Mouse (Mus musculus) layer of hippocampus, adult 2 months (tissue): ENCODE measurements at regions not wholly inside any gene's neighbourhood (a gene's known extent, or its start where the extent isn't known, plus 50 kb on each side); places are given as distances from the start of the nearest gene placed in this dataset.

ENCODE experiments used
- DNase-seq, 2 experiments: peaks; one replicate each; pipeline ENCODE4 v3.0.0; 2022; ENCODE audit warnings: low spot score in 2 of 2
- H3K27ac ChIP-seq: fragments of 200-600 bp; 2 replicates; pipeline ENCODE4 v1.8.1; 2022
- H3K4me3 ChIP-seq: fragments of 200-600 bp; 2 replicates; pipeline ENCODE4 v1.8.1; 2022; ENCODE audit warnings: mild to moderate bottlenecking
- CTCF ChIP-seq: fragments of 200-600 bp; conservative IDR thresholded peaks from 2 replicates; pipeline ENCODE4 v1.8.1; 2022; ENCODE audit warnings: antibody characterized with exemption, mild to moderate bottlenecking, moderate library complexity

DNA sequence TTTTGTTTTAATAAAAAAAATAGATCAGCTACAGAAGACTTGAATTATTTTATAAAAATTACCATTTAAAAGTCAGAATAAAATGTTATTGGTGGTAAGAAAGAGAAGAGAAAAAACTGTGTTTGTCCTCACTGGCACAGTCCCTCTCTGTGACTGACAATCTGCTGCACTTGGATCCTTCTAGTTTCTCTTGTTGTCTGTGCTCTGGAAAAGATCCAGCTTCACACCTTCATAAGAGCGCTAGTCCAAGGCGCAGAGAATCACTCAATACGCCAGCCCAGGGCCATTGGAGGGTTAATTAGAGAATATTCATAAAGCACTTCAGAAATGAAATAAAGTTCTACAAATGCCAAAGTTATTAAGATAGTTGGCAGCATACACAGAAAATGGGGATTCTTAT lies 153.8 kb downstream of the Lmbrd1 start:
- Histone ChIP-seq H3K27ac (no peak overlapping the region), H3K4me3 (no peak overlapping the region)
- no peak for TF ChIP-seq CTCF
- DNase-seq, result no peak

DNA sequence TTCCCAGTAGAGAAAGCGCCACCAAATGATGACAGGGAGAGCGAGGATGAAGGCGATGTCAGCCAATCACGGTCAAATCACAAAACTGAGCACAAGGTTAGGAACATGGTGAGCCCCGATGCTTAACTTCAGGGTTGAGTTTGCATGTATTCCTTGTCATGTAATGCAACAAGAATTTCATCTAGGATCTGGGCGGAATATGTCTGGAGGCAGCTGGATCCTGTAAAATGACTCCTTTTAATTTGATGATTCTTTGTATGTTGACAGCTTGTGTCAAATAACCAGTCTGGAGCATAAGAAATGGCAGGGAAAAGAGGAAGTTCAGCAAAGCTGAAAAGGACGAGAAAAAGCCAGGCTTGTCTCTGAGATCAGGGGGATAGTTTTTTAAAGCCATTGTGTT lies 188.4 kb downstream of the Lmbrd1 start:
- no peak for DNase-seq
- no peak for TF ChIP-seq CTCF
- Histone ChIP-seq H3K27ac (no peak overlapping the region), H3K4me3 (no peak overlapping the region)

DNA sequence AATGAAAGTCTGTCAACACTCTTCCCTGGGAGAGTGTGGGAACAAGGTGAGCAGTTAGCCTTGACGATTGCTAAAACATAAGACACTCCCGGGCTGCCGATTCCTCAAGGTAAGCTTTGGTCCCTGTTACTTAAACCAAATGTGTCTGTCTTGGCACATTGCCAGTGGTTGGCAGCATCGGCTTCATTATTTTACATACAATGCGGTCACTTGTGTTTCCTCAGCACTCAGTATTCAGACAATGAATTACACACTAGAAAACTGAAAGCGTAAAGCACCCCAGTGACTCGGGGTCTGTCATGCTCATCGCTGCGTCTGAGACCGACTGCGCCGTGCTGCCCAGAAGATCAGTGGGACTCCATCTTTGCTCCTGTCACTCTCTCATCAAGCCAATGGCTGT lies 191.3 kb downstream of the Lmbrd1 start:
- TF ChIP-seq CTCF, result no peak
- Histone ChIP-seq H3K27ac (peak overlapping the region; percentile 67), H3K4me3 (peak overlapping the region; percentile 54)
- peak; percentile 7 to 13 for DNase-seq

DNA sequence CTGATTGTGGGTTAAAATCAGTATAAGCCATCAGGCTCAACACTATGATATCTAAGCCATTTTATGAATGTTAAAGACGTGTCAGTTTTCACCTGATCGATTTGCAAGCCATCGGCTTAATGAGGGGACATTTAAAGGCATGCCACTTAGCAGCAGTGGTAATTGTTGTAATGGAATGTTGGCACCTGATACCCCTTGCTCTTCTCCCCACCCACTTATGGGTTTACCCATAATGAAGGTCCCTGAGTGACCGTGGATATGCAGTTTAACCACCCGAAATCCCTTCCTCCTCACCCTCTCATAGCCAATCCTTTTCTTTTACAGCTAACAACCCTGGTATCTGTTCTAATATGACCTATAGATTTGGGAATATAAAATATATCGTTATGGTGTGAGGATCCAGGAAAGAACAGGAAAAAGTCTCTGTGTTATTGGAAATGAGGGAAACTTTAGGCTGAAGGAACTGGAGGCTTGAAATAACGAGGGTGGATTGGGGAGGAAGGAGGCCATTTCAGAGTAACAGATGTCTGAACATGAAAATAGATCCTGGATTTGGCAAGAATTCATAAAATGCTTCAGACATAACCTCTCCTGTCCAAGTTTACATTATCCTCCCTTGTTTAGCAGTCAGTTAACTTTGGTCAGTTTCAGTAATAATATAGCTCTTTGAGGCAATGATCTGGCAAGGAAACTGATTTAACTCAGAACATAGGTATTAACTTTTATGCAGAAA lies 192.4 kb downstream of the Lmbrd1 start:
- H3K4me3 ChIP-seq, result no peak overlapping the region
- no peak overlapping the region for H3K27ac ChIP-seq
- no peak for DNase-seq
- TF ChIP-seq CTCF, result no peak

DNA sequence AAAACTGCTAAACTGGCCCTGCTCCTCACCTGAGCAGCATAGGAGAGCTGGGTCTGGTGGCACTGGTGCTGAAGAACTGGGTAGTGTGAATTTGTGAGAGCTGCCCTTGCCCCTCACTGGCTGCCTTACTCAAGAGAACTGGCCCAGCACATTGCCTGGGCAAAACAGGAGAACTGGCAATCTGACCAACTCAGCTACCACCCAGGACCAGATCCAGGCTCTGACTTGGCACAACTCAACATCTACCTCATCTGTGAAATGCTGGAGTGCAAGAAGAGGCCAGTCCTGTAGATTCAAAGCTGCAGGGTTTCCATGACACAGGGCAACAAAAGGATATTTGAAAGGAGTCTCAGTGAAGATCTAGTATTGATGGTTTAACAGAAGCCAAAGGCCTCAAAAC lies 198.6 kb downstream of the Lmbrd1 start:
- TF ChIP-seq CTCF, result no peak
- Histone ChIP-seq H3K27ac (no peak overlapping the region), H3K4me3 (no peak overlapping the region)
- DNase-seq, result no peak

DNA sequence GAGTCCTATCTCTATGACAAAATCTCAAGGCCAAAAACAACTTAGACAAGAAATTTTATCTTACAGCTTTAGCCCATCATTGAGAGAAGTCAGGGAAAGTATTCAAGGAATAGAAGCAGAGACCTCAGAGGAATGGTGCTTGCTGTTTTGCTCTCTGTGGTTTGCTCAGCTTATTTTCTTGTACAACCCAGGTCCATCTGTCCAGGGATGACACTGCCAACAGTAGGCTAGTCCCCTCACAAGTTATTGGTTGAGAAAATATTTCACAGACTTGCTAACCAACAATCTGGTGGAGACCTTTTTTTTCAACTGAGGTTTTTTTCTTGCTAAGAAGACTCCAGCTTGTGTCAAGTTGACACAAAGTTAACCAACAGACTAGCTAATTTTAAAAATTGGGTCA lies 205.2 kb downstream of the Lmbrd1 start:
- H3K4me3 ChIP-seq, result no peak overlapping the region
- no peak for TF ChIP-seq CTCF
- H3K27ac ChIP-seq, result no peak overlapping the region
- no peak for DNase-seq

DNA sequence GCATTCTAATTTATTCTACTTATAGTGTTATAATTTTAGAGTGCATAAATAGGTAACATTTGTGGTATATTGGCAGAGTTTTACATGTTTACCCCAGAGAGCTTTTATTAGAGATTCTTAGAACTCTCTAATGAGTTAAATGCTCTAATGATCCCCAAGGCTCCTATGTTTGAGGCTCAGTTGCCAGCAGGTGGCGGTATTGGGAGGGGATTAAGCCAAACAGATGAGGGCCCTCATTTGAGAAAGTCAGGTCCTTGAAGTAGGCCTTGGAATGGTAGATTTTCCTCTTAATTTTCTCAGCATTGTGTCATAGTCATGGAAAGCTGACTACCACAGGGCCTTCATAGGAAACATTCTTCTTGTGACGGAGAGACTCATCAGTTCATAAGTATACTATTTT lies 222.8 kb downstream of the Lmbrd1 start:
- DNase-seq, result peak; percentile 74 to 89
- H3K27ac ChIP-seq, result no peak overlapping the region
- peak; percentile 86 for TF ChIP-seq CTCF
- no peak overlapping the region for H3K4me3 ChIP-seq

DNA sequence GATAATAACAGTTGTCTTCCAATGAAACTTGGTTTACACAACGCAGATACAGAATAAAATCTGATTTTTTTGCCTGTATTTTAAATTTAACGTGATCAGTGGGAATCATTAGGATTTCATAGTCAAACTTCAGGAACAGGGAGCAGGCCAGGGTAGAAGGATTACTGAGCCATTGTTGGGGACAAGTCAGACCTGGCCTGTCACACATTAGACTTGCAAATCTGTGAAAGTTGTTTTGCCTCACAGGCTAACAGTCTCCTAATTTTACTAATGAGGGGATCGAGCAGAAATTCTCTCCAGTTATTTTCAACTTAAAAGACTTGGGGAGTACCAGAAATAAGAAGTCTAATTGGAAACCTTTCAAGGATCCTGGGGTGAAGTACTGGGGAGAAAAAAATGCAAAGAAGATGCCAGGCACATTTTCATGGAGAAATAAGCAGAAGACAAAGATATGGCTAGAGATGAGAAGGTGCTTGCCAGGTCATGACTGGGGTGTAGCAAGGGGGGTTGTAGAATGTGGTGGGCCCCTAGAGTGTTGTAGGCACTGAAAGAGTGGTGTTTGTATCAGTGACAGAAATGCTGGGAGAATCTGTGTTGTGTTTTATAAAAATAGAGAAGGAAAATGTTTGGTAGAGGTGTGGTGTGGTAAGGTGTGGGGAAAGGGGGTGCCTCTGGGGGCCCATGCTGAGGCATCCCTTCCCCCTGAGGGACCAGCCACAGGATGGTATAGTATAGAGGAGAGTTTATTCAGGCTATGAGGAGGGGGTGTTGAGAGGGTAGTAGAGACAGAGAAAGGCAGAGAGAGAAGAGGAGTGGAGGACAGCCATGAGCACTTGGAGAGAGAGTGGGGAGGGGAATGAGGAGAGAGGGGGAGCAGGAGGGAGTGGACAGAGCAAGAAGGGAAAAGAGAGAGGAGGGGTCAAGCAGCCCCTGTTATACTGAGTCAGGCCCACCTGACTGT lies 260.2 kb downstream of the Lmbrd1 start:
- TF ChIP-seq CTCF, result no peak
- H3K4me3 ChIP-seq, result no peak overlapping the region
- DNase-seq, result peak in 1 of 2 experiments; percentile 8
- no peak overlapping the region for H3K27ac ChIP-seq

DNA sequence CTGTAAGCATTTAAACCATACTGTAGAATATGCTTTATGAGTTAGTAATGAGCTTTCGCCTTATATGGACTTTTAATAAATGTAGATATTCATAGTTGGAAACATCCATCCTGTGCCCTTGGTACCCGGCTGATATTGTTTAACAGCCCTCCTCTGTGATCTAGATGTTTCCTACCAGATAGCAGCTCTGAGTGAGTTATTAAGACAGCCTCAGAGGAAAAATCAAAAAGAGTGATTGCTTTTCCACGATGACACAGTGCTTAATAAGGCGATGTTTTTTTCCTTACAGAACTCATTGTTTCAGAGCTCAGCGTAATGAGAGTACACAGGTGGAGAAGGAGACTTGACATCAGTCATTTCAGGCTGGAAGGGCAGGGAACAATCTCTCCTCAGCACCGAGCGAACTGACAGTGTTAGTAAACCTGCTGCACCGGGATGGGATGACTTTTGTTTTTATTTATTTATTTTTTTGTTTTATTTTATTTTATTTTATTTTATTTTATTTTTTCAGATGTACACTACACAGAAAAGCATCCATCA lies 264.4 kb downstream of the Lmbrd1 start:
- no peak for TF ChIP-seq CTCF
- DNase-seq, result no peak

DNA sequence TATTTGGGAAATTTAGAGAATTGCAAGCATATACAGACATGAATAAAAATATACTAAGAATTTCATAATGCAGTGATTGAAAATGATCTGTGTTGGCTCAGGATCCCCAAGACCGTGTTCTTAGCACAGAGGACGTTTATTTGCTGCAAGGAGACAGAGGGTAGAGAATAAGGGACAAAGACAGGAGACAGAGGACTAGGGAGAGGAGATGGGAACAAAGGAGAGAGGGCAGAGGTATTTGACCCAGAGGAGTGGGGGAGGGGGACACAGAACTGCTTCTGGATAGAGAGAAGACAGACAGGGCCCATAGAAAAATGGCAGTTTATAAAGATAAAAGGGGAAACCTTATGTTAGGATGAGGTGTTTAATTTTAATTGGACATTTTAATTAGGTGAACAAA lies 265.0 kb downstream of the Lmbrd1 start:
- DNase-seq, result no peak
- no peak for TF ChIP-seq CTCF
- H3K27ac ChIP-seq, result no peak overlapping the region
- H3K4me3 ChIP-seq, result no peak overlapping the region

More for the DNA sequence above, 264.4 kb downstream of the Lmbrd1 start:
- H3K27ac ChIP-seq, result no peak overlapping the region
- H3K4me3 ChIP-seq, result no peak overlapping the region

DNA sequence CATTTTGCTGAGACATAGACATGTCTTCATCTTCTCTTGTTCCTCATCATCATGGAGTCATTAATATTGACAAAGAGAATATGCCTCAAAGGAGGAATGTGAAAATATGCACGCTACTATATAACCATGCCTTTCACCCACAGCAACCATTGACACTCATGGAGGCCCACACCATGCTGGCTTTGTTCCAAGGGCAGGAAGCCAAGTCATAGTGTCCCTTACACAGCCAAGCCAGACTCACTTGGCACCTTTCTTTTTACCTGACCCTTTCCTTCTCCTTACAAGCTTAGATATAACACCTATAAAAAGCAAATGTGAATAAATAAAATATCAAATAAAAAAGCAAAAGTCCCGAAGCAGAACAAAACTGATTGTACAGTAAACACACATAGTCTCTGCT lies 294.3 kb downstream of the Lmbrd1 start:
- TF ChIP-seq CTCF, result no peak
- Histone ChIP-seq H3K27ac (no peak overlapping the region), H3K4me3 (no peak overlapping the region)
- no peak for DNase-seq

DNA sequence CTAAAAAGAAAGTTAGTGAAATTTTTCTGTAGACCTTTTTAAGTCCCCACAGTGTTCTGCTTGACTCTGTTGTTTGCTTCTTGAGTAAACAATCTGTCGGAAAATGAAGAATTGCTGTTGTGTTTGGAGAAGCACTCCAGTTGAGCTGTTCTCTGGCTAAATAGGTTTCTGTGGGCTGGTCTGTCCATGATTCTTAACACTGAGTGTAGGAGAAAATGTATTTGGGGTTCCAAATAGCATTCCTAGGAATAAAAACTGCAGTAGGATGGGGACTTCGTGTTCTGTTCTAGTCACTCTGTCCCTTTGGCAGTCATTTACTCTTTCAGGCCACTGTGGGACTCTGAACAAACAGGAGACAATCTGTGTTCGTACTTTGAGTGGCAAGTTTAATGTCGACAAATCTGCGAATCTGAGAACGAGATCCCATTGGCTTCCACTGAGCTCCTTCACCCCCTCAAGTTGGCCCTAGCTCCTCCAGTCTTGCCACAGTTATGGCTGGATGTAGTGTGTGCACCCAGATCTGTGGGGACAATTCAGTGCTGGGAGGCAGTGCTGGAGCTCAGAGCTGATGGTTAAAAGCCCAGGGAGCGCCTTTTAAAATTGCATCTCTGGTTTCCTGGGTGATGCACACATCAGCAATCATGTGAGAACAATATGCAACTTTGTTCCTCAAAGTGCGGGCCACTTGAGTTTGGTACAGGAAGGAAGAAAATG lies 330.2 kb downstream of the Lmbrd1 start:
- TF ChIP-seq CTCF, result no peak
- H3K4me3 ChIP-seq, result no peak overlapping the region
- peak overlapping the region; percentile 43; the same call in 1 of the 2 replicates for H3K27ac ChIP-seq
- DNase-seq, result peak in 1 of 2 experiments; percentile 7

DNA sequence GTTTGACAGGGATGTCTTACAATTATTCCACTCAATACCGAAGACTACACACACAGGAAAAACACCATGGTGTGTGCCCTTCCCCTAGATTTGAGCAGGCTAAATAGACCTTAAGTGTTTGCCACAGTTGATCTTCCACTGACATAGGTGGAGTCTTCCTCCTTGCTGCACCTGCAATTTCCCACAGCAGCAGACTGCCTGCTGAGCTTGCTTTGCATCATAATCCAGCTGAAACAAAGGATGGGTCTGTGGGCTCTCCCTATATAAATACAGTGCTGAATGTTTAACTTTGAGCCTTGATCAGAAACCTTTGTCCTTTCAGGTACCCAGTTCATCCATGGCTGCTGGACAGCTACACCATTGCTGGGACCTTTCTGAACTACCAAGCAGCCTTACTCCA lies 334.3 kb downstream of the Lmbrd1 start:
- Histone ChIP-seq H3K4me3 (no peak overlapping the region), H3K27ac (no peak overlapping the region)
- no peak for TF ChIP-seq CTCF
- DNase-seq, result no peak
